Mouse (Mus musculus) liver, postnatal 0 days (tissue): ENCODE measurements around the gene Ntf5.
"Not testable (repeated sequence)": the region's sequence is repeated elsewhere in the genome, so short reads cannot be mapped to it uniquely, and the experiment has no call there.

ENCODE experiments used
- CTCF ChIP-seq: sonication (generic); IDR thresholded peaks from 2 replicates; pipeline ENCODE4 v1.5.1; 2016; ENCODE audit warnings: antibody characterized with exemption, low read depth
- EP300 ChIP-seq: IDR thresholded peaks from 2 replicates; pipeline ENCODE4 v1.6.1; 2016; ENCODE audit warnings: antibody characterized with exemption, low read depth, mild to moderate bottlenecking

- peak; percentile 42 for TF ChIP-seq CTCF
- not testable (repeated sequence) for TF ChIP-seq EP300
Measured at GRCm38 (mm10) chr7:45396337-45396775, 17.1 kb upstream of the Ntf5 start.
